ENCODE assay signal across 13 mouse cellular contexts in the genomic region with DNA sequence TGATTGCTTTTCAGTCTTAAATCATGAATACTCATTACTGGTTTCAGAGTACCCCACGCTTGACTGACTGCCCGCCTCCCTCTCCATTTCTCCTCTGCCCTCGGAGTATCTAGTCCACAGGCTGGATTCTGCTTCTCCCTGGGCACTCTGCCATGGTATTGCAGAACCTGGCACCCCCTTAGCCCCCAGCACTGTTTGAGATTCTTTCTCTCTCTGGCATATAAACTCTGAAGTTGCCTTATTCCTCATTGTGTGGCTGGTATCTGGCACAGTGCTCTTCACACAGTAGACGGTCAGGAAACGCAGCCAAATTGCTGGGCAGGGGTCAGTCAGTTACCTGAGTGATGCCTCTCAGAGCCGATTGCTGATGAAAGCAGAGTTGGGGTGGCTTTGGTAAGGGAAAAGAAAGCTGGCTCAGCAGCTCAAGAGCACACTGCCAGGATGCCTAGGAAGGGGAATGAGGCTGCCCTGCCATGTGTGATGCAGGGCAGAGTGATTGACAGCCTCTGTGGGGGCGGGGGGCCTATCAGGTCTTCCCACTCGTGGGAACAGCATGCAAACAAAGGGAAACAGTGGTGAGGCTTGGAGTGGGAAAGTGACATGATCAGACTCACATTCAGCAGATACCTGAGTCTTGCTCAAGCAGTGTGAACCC. TPM values are rescaled to one million over a fixed set of nuclear protein-coding genes. Genes with fewer than 3 reads are reported as not detected.
DNase-seq lines count a peak whose midpoint lies in the region; ATAC-seq and TF ChIP-seq lines count a peak whose summit lies in the region.
"Had no signal": no experiment of that assay in that cellular context is flagged by ENCODE, and none has a peak within 500 bp of the region (broad histone marks: within the 10 kb centered on the region; RNA-seq: fewer than 3 reads in every experiment).

No protein-coding gene starts in this region.

- H3K9me3 ChIP-seq in heart, embryonic 12.5 days (replicated peaks), result no peaks in the 10 kb centered on the region; the same call in 1 of the 2 replicates
- H3K9me3 ChIP-seq in stomach, embryonic 15.5 days, result no peaks in the 10 kb centered on the region
- H3K9me3 ChIP-seq in stomach, postnatal 0 days (ENCODE audit: control insufficient read depth, low read length), result no peaks in the 10 kb centered on the region
- no peaks in the 10 kb centered on the region for H3K9me3 ChIP-seq in kidney, postnatal 0 days (replicated peaks; ENCODE audit: low read length)

- 81% methylated on average over 8 of the region's 8 CpGs for WGBS in heart, embryonic 12.5 days
- WGBS in stomach, embryonic 15.5 days, result 80% methylated on average over 8 of the region's 8 CpGs
- 65% methylated on average over 8 of the region's 8 CpGs for WGBS in stomach, postnatal 0 days
- 62% methylated on average over 8 of the region's 8 CpGs for WGBS in kidney, postnatal 0 days

- 0 out of 2 replicates have a peak overlapping the region, but pooled peaks have one; percentile 41 for H3K27ac ChIP-seq in heart, embryonic 12.5 days (ENCODE audit: poor library complexity, severe bottlenecking)
- no peak overlapping the region for H3K27ac ChIP-seq in stomach, embryonic 15.5 days
- no peak overlapping the region for H3K27ac ChIP-seq in stomach, postnatal 0 days (replicated peaks)
- peak overlapping the region; percentile 31; the same call in 1 of the 2 replicates for H3K27ac ChIP-seq in kidney, postnatal 0 days

- H3K4me3 ChIP-seq in heart, embryonic 12.5 days, result no peak overlapping the region
- no peak overlapping the region for H3K4me3 ChIP-seq in stomach, embryonic 15.5 days (replicated peaks)
- H3K4me3 ChIP-seq in stomach, postnatal 0 days (ENCODE audit: low read depth, low read length), result no peak overlapping the region
- no peak overlapping the region for H3K4me3 ChIP-seq in kidney, postnatal 0 days (replicated peaks; ENCODE audit: low read depth, low read length)

- H3K4me1 ChIP-seq in heart, embryonic 12.5 days (replicated peaks), result peaks cover 26% of the 10 kb centered on the region
- H3K4me1 ChIP-seq in stomach, embryonic 15.5 days, result no peaks in the 10 kb centered on the region
- H3K4me1 ChIP-seq in stomach, postnatal 0 days (replicated peaks; ENCODE audit: control insufficient read depth, insufficient read depth), result no peaks in the 10 kb centered on the region
- 0 out of 2 replicates have a peak, but pooled peaks cover 3% of the 10 kb centered on the region for H3K4me1 ChIP-seq in kidney, postnatal 0 days (replicated peaks; ENCODE audit: insufficient read depth, low read length)

- H3K4me2 ChIP-seq in heart, embryonic 12.5 days, result no peak overlapping the region
- no peak overlapping the region for H3K4me2 ChIP-seq in stomach, embryonic 15.5 days
- H3K4me2 ChIP-seq in stomach, postnatal 0 days (replicated peaks; ENCODE audit: low read depth), result no peak overlapping the region
- no peak overlapping the region for H3K4me2 ChIP-seq in kidney, postnatal 0 days (ENCODE audit: low read length)

- no peak for DNase-seq in heart, adult 18-20 months
- DNase-seq in stomach, postnatal 0 days (ENCODE audit: low spot score), result no peak
- peak; percentile 48 for DNase-seq in kidney, postnatal 0 days (ENCODE audit: low spot score)
- no peak for DNase-seq in spleen, postnatal 4 days (ENCODE audit: low spot score in 2 of 2)
- DNase-seq: gastrocnemius, postnatal 25 days; layer of hippocampus, postnatal 36 days; liver; lung, postnatal 14 days; thymus, postnatal 14 days had no signal

- no peak for TF ChIP-seq CTCF in stomach, postnatal 0 days (IDR thresholded peaks at IDR 0.05; ENCODE audit: low read depth)
- no peak for TF ChIP-seq CTCF in kidney, postnatal 0 days (IDR thresholded peaks at IDR 0.05; ENCODE audit: low read depth)

- no peak for ATAC-seq in heart, embryonic 12.5 days (ENCODE audit: insufficient number of reproducible peaks, low FRiP score)
- ATAC-seq in stomach, embryonic 15.5 days (ENCODE audit: insufficient read depth, low FRiP score, low read depth), result peak; percentile 19; the same call in 1 of the 2 replicates
- ATAC-seq in stomach, postnatal 0 days (ENCODE audit: low FRiP score, low TSS enrichment), result no peak
- ATAC-seq in kidney, postnatal 0 days (replicated peaks; ENCODE audit: low FRiP score, low read depth), result no peak
- ATAC-seq in inflammation-experienced regulatory T-cells, adult 6 months, result no peak

- peaks cover 96% of the 10 kb centered on the region for H3K36me3 ChIP-seq in heart, embryonic 12.5 days
- H3K36me3 ChIP-seq in stomach, embryonic 15.5 days, result peaks cover 73% of the 10 kb centered on the region
- peaks cover 30% of the 10 kb centered on the region for H3K36me3 ChIP-seq in stomach, postnatal 0 days (ENCODE audit: control insufficient read depth, insufficient read depth, low read length)
- H3K36me3 ChIP-seq in kidney, postnatal 0 days (ENCODE audit: insufficient read depth, low read length), result peaks cover 77% of the 10 kb centered on the region

- TF ChIP-seq EP300 in stomach, postnatal 0 days (optimal IDR thresholded peaks at IDR 0.05), result no peak

- H3K9ac ChIP-seq in heart, embryonic 12.5 days, result peak overlapping the region; percentile 19; the same call in 1 of the 2 replicates
- H3K9ac ChIP-seq in stomach, embryonic 15.5 days, result no peak overlapping the region
- no peak overlapping the region for H3K9ac ChIP-seq in stomach, postnatal 0 days (ENCODE audit: low read length)
- 0 out of 2 replicates have a peak overlapping the region, but pooled peaks have one; percentile 18 for H3K9ac ChIP-seq in kidney, postnatal 0 days (ENCODE audit: low read depth, low read length)

- no peaks in the 10 kb centered on the region for H3K27me3 ChIP-seq in heart, embryonic 12.5 days (replicated peaks)
- H3K27me3 ChIP-seq in stomach, embryonic 15.5 days (replicated peaks), result no peaks in the 10 kb centered on the region
- H3K27me3 ChIP-seq in stomach, postnatal 0 days (ENCODE audit: control insufficient read depth, insufficient read depth, low read length), result no peaks in the 10 kb centered on the region
- H3K27me3 ChIP-seq in kidney, postnatal 0 days (ENCODE audit: insufficient read depth, low read length), result no peaks in the 10 kb centered on the region

RNA-seq across cellular contexts. Expression of gene Mcts2, which starts 7.0 kb away (rescaled TPM):
- 23.1 and 25.2 TPM in 2 replicates for polyA plus RNA-seq in heart, embryonic 12.5 days (2016; fragmentation: Nextera tagmentation; extraction: Ambion mirVana)
- 10 to 100 TPM; 15.8 to 16.4 TPM for total RNA-seq in heart, adult 18-20 months (2021)
- 23.1 and 26.7 TPM in 2 replicates for polyA plus RNA-seq in stomach, embryonic 15.5 days (2015; fragmentation: Nextera tagmentation; extraction: Ambion mirVana)
- 22.9 and 23.4 TPM in 2 replicates for polyA plus RNA-seq in stomach, postnatal 0 days (2015; fragmentation: Nextera tagmentation; extraction: Ambion mirVana)
- 33.9 and 36.6 TPM in 2 replicates for polyA plus RNA-seq in kidney, postnatal 0 days (2015; fragmentation: Nextera tagmentation; extraction: Ambion mirVana)
- polyA plus RNA-seq in inflammation-experienced regulatory T-cells, adult 6 months (2017; shearing (Covaris generic)), result 1 to 10 TPM; 2.4 to 3.7 (median 2.5) TPM

RNA-seq across cellular contexts. Expression of gene H13, which starts 10.6 kb away (rescaled TPM):
- polyA plus RNA-seq in heart, embryonic 12.5 days (2016; fragmentation: Nextera tagmentation; extraction: Ambion mirVana), result 87.5 and 91.9 TPM in 2 replicates
- 10 to 100 TPM; 32.7 to 39.6 TPM for total RNA-seq in heart, adult 18-20 months (2021)
- polyA plus RNA-seq in stomach, embryonic 15.5 days (2015; fragmentation: Nextera tagmentation; extraction: Ambion mirVana), result 122 and 135 TPM in 2 replicates
- polyA plus RNA-seq in stomach, postnatal 0 days (2015; fragmentation: Nextera tagmentation; extraction: Ambion mirVana), result 110 and 121 TPM in 2 replicates
- polyA plus RNA-seq in kidney, postnatal 0 days (2015; fragmentation: Nextera tagmentation; extraction: Ambion mirVana), result 160 and 162 TPM in 2 replicates
- 10 to 100 TPM; 61.6 to 72.9 (median 72.1) TPM for polyA plus RNA-seq in inflammation-experienced regulatory T-cells, adult 6 months (2017; shearing (Covaris generic))

RNA-seq across cellular contexts. Expression of gene Rem1, which starts 53.1 kb away (rescaled TPM):
- polyA plus RNA-seq in heart, embryonic 12.5 days (2016; fragmentation: Nextera tagmentation; extraction: Ambion mirVana), result 9.5 and 10.1 TPM in 2 replicates
- 1 to 10 TPM; 3.3 to 4.7 TPM for total RNA-seq in heart, adult 18-20 months (2021)
- 19.1 and 22.7 TPM in 2 replicates for polyA plus RNA-seq in stomach, embryonic 15.5 days (2015; fragmentation: Nextera tagmentation; extraction: Ambion mirVana)
- polyA plus RNA-seq in stomach, postnatal 0 days (2015; fragmentation: Nextera tagmentation; extraction: Ambion mirVana), result 17.2 and 19.7 TPM in 2 replicates
- polyA plus RNA-seq in kidney, postnatal 0 days (2015; fragmentation: Nextera tagmentation; extraction: Ambion mirVana), result 48.3 and 55.1 TPM in 2 replicates
- not detected for polyA plus RNA-seq in inflammation-experienced regulatory T-cells, adult 6 months (2017; shearing (Covaris generic))
- total RNA-seq: hematopoietic stem cell, adult 5-6 weeks had no signal

RNA-seq across cellular contexts. Expression of gene Id1, which starts 56.2 kb away (rescaled TPM):
- 87.7 and 90.9 TPM in 2 replicates for polyA plus RNA-seq in heart, embryonic 12.5 days (2016; fragmentation: Nextera tagmentation; extraction: Ambion mirVana)
- total RNA-seq in heart, adult 18-20 months (2021), result 10 to 100 TPM; 63.7 to 75.1 TPM
- polyA plus RNA-seq in stomach, embryonic 15.5 days (2015; fragmentation: Nextera tagmentation; extraction: Ambion mirVana), result 117 and 138 TPM in 2 replicates
- 191 and 228 TPM in 2 replicates for polyA plus RNA-seq in stomach, postnatal 0 days (2015; fragmentation: Nextera tagmentation; extraction: Ambion mirVana)
- 170 and 194 TPM in 2 replicates for polyA plus RNA-seq in kidney, postnatal 0 days (2015; fragmentation: Nextera tagmentation; extraction: Ambion mirVana)
- under 1 TPM in 1 of 3 experiments, not detected in 2; 0.91 TPM for polyA plus RNA-seq in inflammation-experienced regulatory T-cells, adult 6 months (2017; shearing (Covaris generic))

RNA-seq across cellular contexts. Expression of gene Defb25, which starts 57.0 kb away (rescaled TPM):
- polyA plus RNA-seq in heart, embryonic 12.5 days (2016; fragmentation: Nextera tagmentation; extraction: Ambion mirVana), result not detected in 2 replicates
- total RNA-seq in heart, adult 18-20 months (2021), result not detected
- polyA plus RNA-seq in stomach, embryonic 15.5 days (2015; fragmentation: Nextera tagmentation; extraction: Ambion mirVana), result 1.2 and 1.6 TPM in 2 replicates
- 0.73 and 1.7 TPM in 2 replicates for polyA plus RNA-seq in stomach, postnatal 0 days (2015; fragmentation: Nextera tagmentation; extraction: Ambion mirVana)
- 26.4 and 39.6 TPM in 2 replicates for polyA plus RNA-seq in kidney, postnatal 0 days (2015; fragmentation: Nextera tagmentation; extraction: Ambion mirVana)
- polyA plus RNA-seq in inflammation-experienced regulatory T-cells, adult 6 months (2017; shearing (Covaris generic)), result 1 to 10 TPM in 1 of 3 experiments, not detected in 2; 1.4 TPM
- total RNA-seq: gastrocnemius, postnatal 25 days; hematopoietic stem cell, adult 5-6 weeks; layer of hippocampus, postnatal 36 days had no signal

Comparison
In these comparisons a context has a peak if more than half of its experiments do, and no peak if none do; other contexts are left out.
1. H3K27ac ChIP-seq: peak in heart, embryonic 12.5 days (single experiment) and kidney, postnatal 0 days (single experiment); none in stomach, embryonic 15.5 days (single experiment) and stomach, postnatal 0 days (single experiment).
2. H3K9ac ChIP-seq: peak in heart, embryonic 12.5 days (single experiment) and kidney, postnatal 0 days (single experiment); none in stomach, embryonic 15.5 days (single experiment) and stomach, postnatal 0 days (single experiment).